8 mouse cellular contexts compared by ENCODE assay signal in genomic region chr6:86471317-86471716, GRCm38 (mm10). TPM values are rescaled to one million over a fixed set of nuclear protein-coding genes. Genes with fewer than 3 reads are reported as not detected.
DNase-seq lines count a peak whose midpoint lies in the region; ATAC-seq and TF ChIP-seq lines count a peak whose summit lies in the region.

No protein-coding gene starts in this region.

- H3K9ac ChIP-seq in embryonic facial prominence, embryonic 14.5 days (ENCODE audit: low read depth, low read length), result peak overlapping the region; percentile 69; the same call in 1 of the 2 replicates
- H3K9ac ChIP-seq in intestine, embryonic 15.5 days, result peak overlapping the region; percentile 55; the same call in 1 of the 2 replicates

- no peak for TF ChIP-seq POLR2A in myocyte (IDR thresholded peaks at IDR 0.05; ENCODE audit: insufficient read length, low read depth)

- peak overlapping the region; percentile 26 for H3ac ChIP-seq in myocyte (ENCODE audit: control insufficient read depth, insufficient read length)

- peak overlapping the region; percentile 96 for H3K27ac ChIP-seq in layer of hippocampus, adult 2 months
- peak overlapping the region; percentile 88 for H3K27ac ChIP-seq in embryonic facial prominence, embryonic 14.5 days (replicated peaks; ENCODE audit: low read depth, low read length)
- H3K27ac ChIP-seq in intestine, embryonic 15.5 days, result peak overlapping the region; percentile 87

- H3K4me2 ChIP-seq in embryonic facial prominence, embryonic 14.5 days (ENCODE audit: low read depth, low read length), result peak overlapping the region; percentile 67
- peak overlapping the region; percentile 80 for H3K4me2 ChIP-seq in intestine, embryonic 15.5 days (replicated peaks)
- H3K4me2 ChIP-seq in myocyte (ENCODE audit: low read depth), result peak overlapping the region; percentile 96

- no peak for TF ChIP-seq CTCF in layer of hippocampus, adult 2 months (conservative IDR thresholded peaks at IDR 0.05)

- no peaks in the 10 kb centered on the region for H3K79me2 ChIP-seq in myocyte (ENCODE audit: control insufficient read depth, insufficient read depth)

- H3K27me3 ChIP-seq in embryonic facial prominence, embryonic 14.5 days (replicated peaks; ENCODE audit: control insufficient read depth, insufficient read depth, low read length), result no peaks in the 10 kb centered on the region
- no peaks in the 10 kb centered on the region for H3K27me3 ChIP-seq in intestine, embryonic 15.5 days (replicated peaks)
- H3K27me3 ChIP-seq in myocyte (ENCODE audit: control insufficient read depth, insufficient read depth, insufficient read length), result no peaks in the 10 kb centered on the region

- intact Hi-C loops in gastrocnemius, postnatal 36 days (cut with DNase I), result no loop called here

- no peak for ATAC-seq in embryonic facial prominence, embryonic 14.5 days (ENCODE audit: low read depth)
- no peak for ATAC-seq in intestine, embryonic 15.5 days

- no peak for DNase-seq in layer of hippocampus, adult 2 months (ENCODE audit: low spot score in 2 of 2)
- no peak for DNase-seq in layer of hippocampus, postnatal 36 days
- DNase-seq in embryonic facial prominence, embryonic 14.5 days (ENCODE audit: low spot score), result no peak
- no peak for DNase-seq in adrenal gland, postnatal 36 days
- DNase-seq in layer of hippocampus, adult 9-10 months (ENCODE audit: low spot score), result no peak
- DNase-seq in gastrocnemius, postnatal 36 days, result no peak

- peak overlapping the region; percentile 67 for H3K4me3 ChIP-seq in layer of hippocampus, adult 2 months
- H3K4me3 ChIP-seq in embryonic facial prominence, embryonic 14.5 days (ENCODE audit: low read depth, low read length), result peak overlapping the region; percentile 42; the same call in 1 of the 2 replicates
- peak overlapping the region; percentile 42 for H3K4me3 ChIP-seq in intestine, embryonic 15.5 days (replicated peaks)
- H3K4me3 ChIP-seq in myocyte, result peak overlapping the region; percentile 53

- no peaks in the 10 kb centered on the region for H3K9me3 ChIP-seq in embryonic facial prominence, embryonic 14.5 days (ENCODE audit: control insufficient read depth, low read length)
- no peaks in the 10 kb centered on the region for H3K9me3 ChIP-seq in intestine, embryonic 15.5 days

- peaks cover 18% of the 10 kb centered on the region; the same call in 1 of the 2 replicates for H3K36me3 ChIP-seq in embryonic facial prominence, embryonic 14.5 days (ENCODE audit: control insufficient read depth, insufficient read depth, low read length)
- H3K36me3 ChIP-seq in intestine, embryonic 15.5 days, result no peaks in the 10 kb centered on the region
- H3K36me3 ChIP-seq in myocyte (ENCODE audit: control insufficient read depth, insufficient read depth), result no peaks in the 10 kb centered on the region

- WGBS in embryonic facial prominence, embryonic 14.5 days, result 87% methylated on average over 3 of the region's 3 CpGs
- WGBS in intestine, embryonic 15.5 days, result 85% methylated on average over 3 of the region's 3 CpGs

- peaks cover 11% of the 10 kb centered on the region for H3K4me1 ChIP-seq in embryonic facial prominence, embryonic 14.5 days (ENCODE audit: control insufficient read depth, insufficient read depth, low read length)
- peaks cover 15% of the 10 kb centered on the region; the same call in 1 of the 2 replicates for H3K4me1 ChIP-seq in intestine, embryonic 15.5 days (replicated peaks)

TF ChIP-seq in myocyte, 11 proteins besides CTCF, POLR2A, EP300 and RAD21:
- no peak for TF ChIP-seq USF1 (IDR thresholded peaks at IDR 0.05; ENCODE audit: low read depth)
- no peak for TF ChIP-seq POLR2AphosphoS2 (IDR thresholded peaks at IDR 0.05; ENCODE audit: insufficient read length, low read depth)
- TF ChIP-seq CEBPB (IDR thresholded peaks at IDR 0.05; ENCODE audit: insufficient read depth, poor library complexity, severe bottlenecking), result no peak
- no peak for TF ChIP-seq SRF (IDR thresholded peaks at IDR 0.05; ENCODE audit: control insufficient read depth, insufficient read length, low read depth)
- TF ChIP-seq MYOG (IDR thresholded peaks at IDR 0.05; ENCODE audit: control insufficient read depth in 1 of 3, insufficient read depth in 1 of 3, insufficient read length in 2 of 3, low read depth in 2 of 3), result no peak
- TF ChIP-seq E2F4 (IDR thresholded peaks at IDR 0.05; ENCODE audit: insufficient read depth), result no peak
- TF ChIP-seq TCF3 (IDR thresholded peaks at IDR 0.05; ENCODE audit: insufficient read length, low read depth), result no peak
- TF ChIP-seq TCF12 (IDR thresholded peaks at IDR 0.05; ENCODE audit: insufficient read depth, poor library complexity, severe bottlenecking), result no peak
- TF ChIP-seq MAX (IDR thresholded peaks at IDR 0.05; ENCODE audit: low read depth), result no peak
- TF ChIP-seq REST (IDR thresholded peaks at IDR 0.05; ENCODE audit: insufficient read depth, insufficient read length), result no peak
- no peak for TF ChIP-seq MYOD1 (IDR thresholded peaks at IDR 0.05; ENCODE audit: control insufficient read depth in 1 of 3, insufficient read length in 2 of 3, low read depth in 2 of 3)

RNA-seq across cellular contexts. Expression of gene C87436, which starts 33.1 kb away (rescaled TPM):
- total RNA-seq in layer of hippocampus, adult 2 months (2021), result 10 to 100 TPM; 18.9 to 20.6 TPM
- 10 to 100 TPM; 16.4 to 16.5 TPM for total RNA-seq in layer of hippocampus, postnatal 36 days (2021)
- 22.7 and 23.9 TPM in 2 replicates for polyA plus RNA-seq in embryonic facial prominence, embryonic 14.5 days (2014; fragmentation: Nextera tagmentation; extraction: Ambion mirVana)
- polyA plus RNA-seq in intestine, embryonic 15.5 days (2015; fragmentation: Nextera tagmentation; extraction: Ambion mirVana), result 20.4 and 22.4 TPM in 2 replicates
- 6.9 TPM for polyA plus RNA-seq in myocyte (2012; fragmentation: generic; extraction: Trizol)
- total RNA-seq in adrenal gland, postnatal 36 days (2021), result 10 to 100 TPM; 16.5 to 23.5 TPM
- 1 to 10 TPM; 6.1 to 7.8 TPM for total RNA-seq in gastrocnemius, postnatal 36 days (2021)

RNA-seq across cellular contexts. Expression of gene Gm44790, which starts 44.9 kb away (rescaled TPM):
- not detected for total RNA-seq in layer of hippocampus, adult 2 months (2021)
- under 1 TPM in 1 of 2 experiments, not detected in 1; 0.88 TPM for total RNA-seq in layer of hippocampus, postnatal 36 days (2021)
- polyA plus RNA-seq in embryonic facial prominence, embryonic 14.5 days (2014; fragmentation: Nextera tagmentation; extraction: Ambion mirVana), result not detected in 2 replicates
- not detected in 2 replicates for polyA plus RNA-seq in intestine, embryonic 15.5 days (2015; fragmentation: Nextera tagmentation; extraction: Ambion mirVana)
- not detected for polyA plus RNA-seq in myocyte (2012; fragmentation: generic; extraction: Trizol)
- total RNA-seq in adrenal gland, postnatal 36 days (2021), result not detected
- 1 to 10 TPM in 1 of 2 experiments, not detected in 1; 1.2 TPM for total RNA-seq in gastrocnemius, postnatal 36 days (2021)

RNA-seq across cellular contexts. Expression of gene Pcbp1, which starts 54.8 kb away (rescaled TPM):
- 100 to 1,000 TPM; 179 to 184 TPM for total RNA-seq in layer of hippocampus, adult 2 months (2021)
- 100 to 1,000 TPM; 177 to 186 TPM for total RNA-seq in layer of hippocampus, postnatal 36 days (2021)
- polyA plus RNA-seq in embryonic facial prominence, embryonic 14.5 days (2014; fragmentation: Nextera tagmentation; extraction: Ambion mirVana), result 397 and 402 TPM in 2 replicates
- polyA plus RNA-seq in intestine, embryonic 15.5 days (2015; fragmentation: Nextera tagmentation; extraction: Ambion mirVana), result 508 and 561 TPM in 2 replicates
- 306 TPM for polyA plus RNA-seq in myocyte (2012; fragmentation: generic; extraction: Trizol)
- 100 to 1,000 TPM; 316 to 364 TPM for total RNA-seq in adrenal gland, postnatal 36 days (2021)
- total RNA-seq in gastrocnemius, postnatal 36 days (2021), result 100 to 1,000 TPM; 102 to 112 TPM
